Mouse (Mus musculus) liver, embryonic 11.5 days (tissue): ENCODE measurements around the gene Fry. TPM values are rescaled to one million over a fixed set of nuclear protein-coding genes. Genes with fewer than 3 reads are reported as not detected.

Experiments used
- ATAC-seq: fragments of 200-750 bp; cut with Nextera tagmentation; replicated peaks from 2 replicates; pipeline ENCODE4 v1.8.0; 2017; ENCODE audit warnings: moderate number of reproducible peaks, mild to moderate bottlenecking, moderate TSS enrichment, moderate library complexity; ENCODE audit not compliant: low FRiP score
- DNase-seq: peaks from one replicate; pipeline ENCODE4 v3.0.0-alpha.2; 2017; ENCODE audit warnings: low spot score
- H3K27ac ChIP-seq: fragments of 300-500 bp; sonication (generic); 2 replicates; pipeline ENCODE4 v1.5.1; 2014; ENCODE audit warnings: mild to moderate bottlenecking, low read depth, low read length, control low read depth
- H3K27me3 ChIP-seq: fragments of 300-500 bp; sonication (generic); replicated peaks from 2 replicates; pipeline ENCODE4 v1.6.1; 2014; ENCODE audit warnings: low read length, mixed read lengths; ENCODE audit not compliant: control insufficient read depth, insufficient read depth
- H3K36me3 ChIP-seq: fragments of 300-500 bp; sonication (generic); 2 replicates; pipeline ENCODE4 v1.6.1; 2014; ENCODE audit warnings: mild to moderate bottlenecking, low read length, moderate library complexity, mixed read lengths; ENCODE audit not compliant: control insufficient read depth, insufficient read depth
- H3K4me1 ChIP-seq: fragments of 300-500 bp; sonication (generic); replicated peaks from 2 replicates; pipeline ENCODE4 v1.6.1; 2014; ENCODE audit warnings: low read length, mixed read lengths; ENCODE audit not compliant: control insufficient read depth, insufficient read depth
- H3K4me2 ChIP-seq: fragments of 300-500 bp; sonication (generic); 2 replicates; pipeline ENCODE4 v1.6.1; 2014; ENCODE audit warnings: mild to moderate bottlenecking, control low read depth, moderate library complexity
- H3K4me3 ChIP-seq: fragments of 300-500 bp; sonication (generic); 2 replicates; pipeline ENCODE4 v1.5.1; 2014; ENCODE audit warnings: low read depth, low read length, control low read depth
- H3K9ac ChIP-seq: fragments of 300-500 bp; sonication (generic); 2 replicates; pipeline ENCODE4 v1.6.1; 2014; ENCODE audit warnings: low read depth, low read length, control low read depth
- H3K9me3 ChIP-seq: fragments of 300-500 bp; sonication (generic); 2 replicates; pipeline ENCODE4 v1.6.1; 2016; ENCODE audit warnings: low read length, inconsistent platforms, mixed read lengths; ENCODE audit not compliant: control insufficient read depth
- WGBS: fragments of 180-500 bp; shearing (Covaris S2); extraction: QIAGEN DNeasy Blood & Tissue Kit; methylation state at CpG from one replicate; pipeline ENCODE4 v1.1.7; 2014; 5-methylcytosine and 5-hydroxymethylcytosine counted together
- polyA plus RNA-seq: library from polyadenylated mRNA; unstranded; fragments of >200 nt; fragmentation: Nextera tagmentation; extraction: Ambion mirVana; gene quantifications from 2 replicates; pipeline ENCODE4 v1.2.1, GENCODE M21; 2014

Gene Fry
- polyA plus RNA-seq, 1 experiment from 2014 or later = 5.5 TPM

- H3K27ac ChIP-seq = no peak overlapping the region
- H3K4me1 ChIP-seq = peaks cover 8% of the 10 kb centered on the region; the same call in 1 of the 2 replicates
- no peaks in the 10 kb centered on the region for H3K36me3 ChIP-seq
- 79% methylated on average over 1 of the region's 1 CpGs for WGBS
- H3K9me3 ChIP-seq = no peaks in the 10 kb centered on the region
- H3K9ac ChIP-seq = no peak overlapping the region
- DNase-seq (no peak), ATAC-seq (no peak)
- H3K27me3 ChIP-seq = no peaks in the 10 kb centered on the region
- H3K4me3 ChIP-seq = no peak overlapping the region
- H3K4me2 ChIP-seq = no peak overlapping the region
These were observed 62.7 kb downstream of the Fry start for GRCm38 (mm10) chr5:150180985-150181607.

GRCm38 (mm10) chr5:150184959-150185358, 66.5 kb downstream of the Fry start:
- Histone ChIP-seq H3K9ac (no peak overlapping the region), H3K4me1 (no peaks in the 10 kb centered on the region; the same call in 1 of the 2 replicates), H3K27me3 (no peaks in the 10 kb centered on the region), H3K9me3 (no peaks in the 10 kb centered on the region), H3K4me2 (no peak overlapping the region), H3K4me3 (no peak overlapping the region), H3K36me3 (no peaks in the 10 kb centered on the region), H3K27ac (no peak overlapping the region)
- DNase-seq (no peak), ATAC-seq (no peak)
- 90% methylated on average over 3 of the region's 3 CpGs for WGBS

- Histone ChIP-seq H3K4me3 (no peak overlapping the region), H3K27me3 (no peaks in the 10 kb centered on the region), H3K9ac (no peak overlapping the region), H3K9me3 (peaks cover 4% of the 10 kb centered on the region; the same call in 1 of the 2 replicates), H3K4me1 (no peaks in the 10 kb centered on the region; the same call in 1 of the 2 replicates), H3K27ac (no peak overlapping the region), H3K36me3 (no peaks in the 10 kb centered on the region), H3K4me2 (no peak overlapping the region)
- DNase-seq (no peak), ATAC-seq (no peak)
- WGBS = 78% methylated on average over 4 of the region's 4 CpGs
These were observed 67.7 kb downstream of the Fry start for GRCm38 (mm10) chr5:150186121-150186520.

GRCm38 (mm10) chr5:150186676-150187075, 68.2 kb downstream of the Fry start:
- Histone ChIP-seq H3K36me3 (no peaks in the 10 kb centered on the region), H3K9me3 (peaks cover 4% of the 10 kb centered on the region; the same call in 1 of the 2 replicates), H3K4me2 (no peak overlapping the region), H3K9ac (no peak overlapping the region), H3K27me3 (no peaks in the 10 kb centered on the region), H3K4me1 (no peaks in the 10 kb centered on the region; the same call in 1 of the 2 replicates), H3K4me3 (no peak overlapping the region), H3K27ac (no peak overlapping the region)
- 82% methylated on average over 4 of the region's 4 CpGs for WGBS
- no peak for DNase-seq
- no peak for ATAC-seq

- no peak overlapping the region for H3K27ac ChIP-seq
- 73% methylated on average over 4 of the region's 4 CpGs for WGBS
- no peak overlapping the region for H3K4me3 ChIP-seq
- H3K9ac ChIP-seq = no peak overlapping the region
- ATAC-seq (0 out of 2 replicates have a peak, but pooled peaks have one; percentile 34), DNase-seq (no peak)
- no peaks in the 10 kb centered on the region; the same call in 1 of the 2 replicates for H3K4me1 ChIP-seq
- H3K4me2 ChIP-seq = no peak overlapping the region
- peaks cover 4% of the 10 kb centered on the region; the same call in 1 of the 2 replicates for H3K9me3 ChIP-seq
- H3K36me3 ChIP-seq = no peaks in the 10 kb centered on the region
- H3K27me3 ChIP-seq = no peaks in the 10 kb centered on the region
These were observed 69.6 kb downstream of the Fry start for GRCm38 (mm10) chr5:150188031-150188430.

- WGBS = 85% methylated on average over 4 of the region's 4 CpGs
- Histone ChIP-seq H3K36me3 (no peaks in the 10 kb centered on the region), H3K4me3 (no peak overlapping the region), H3K4me1 (no peaks in the 10 kb centered on the region), H3K4me2 (no peak overlapping the region), H3K9ac (no peak overlapping the region), H3K27me3 (no peaks in the 10 kb centered on the region), H3K27ac (no peak overlapping the region), H3K9me3 (peaks cover 4% of the 10 kb centered on the region; the same call in 1 of the 2 replicates)
- DNase-seq (no peak), ATAC-seq (no peak)
These were observed 72.3 kb downstream of the Fry start for GRCm38 (mm10) chr5:150190454-150191358.

- peak; percentile 73 for ATAC-seq
- Histone ChIP-seq H3K4me3 (peak overlapping the region; percentile 55), H3K27ac (no peak overlapping the region), H3K27me3 (no peaks in the 10 kb centered on the region), H3K9ac (peak overlapping the region; percentile 50), H3K9me3 (peaks cover under 1% of the 10 kb centered on the region; the same call in 1 of the 2 replicates), H3K4me1 (peaks cover 2% of the 10 kb centered on the region; the same call in 1 of the 2 replicates), H3K4me2 (peak overlapping the region; percentile 76), H3K36me3 (no peaks in the 10 kb centered on the region)
- 5% methylated on average over 22 of the region's 22 CpGs for WGBS
- DNase-seq = peak; percentile 60
These were observed 77.2 kb downstream of the Fry start for GRCm38 (mm10) chr5:150195514-150196210.

GRCm38 (mm10) chr5:150196211-150196585, 77.8 kb downstream of the Fry start:
- H3K9ac ChIP-seq = peak overlapping the region; percentile 50
- peaks cover 2% of the 10 kb centered on the region; the same call in 1 of the 2 replicates for H3K4me1 ChIP-seq
- peak; percentile 75 for ATAC-seq
- peak overlapping the region; percentile 55 for H3K4me3 ChIP-seq
- H3K27ac ChIP-seq = no peak overlapping the region; the same call in 1 of the 2 replicates
- 4% methylated on average over 6 of the region's 6 CpGs for WGBS
- no peaks in the 10 kb centered on the region for H3K36me3 ChIP-seq
- no peaks in the 10 kb centered on the region for H3K27me3 ChIP-seq
- peak overlapping the region; percentile 76 for H3K4me2 ChIP-seq
- DNase-seq = no peak
- H3K9me3 ChIP-seq = no peaks in the 10 kb centered on the region
